Mouse (Mus musculus) ES-E14 (cell line): ENCODE results near the gene Ddb1. TPM values are rescaled to one million over a fixed set of nuclear protein-coding genes. Genes with fewer than 3 reads are reported as not detected.
A peak's percentile ranks its signal among the peaks of the same experiment; 100 is the strongest.

Source experiments
- DNase-seq: peaks from one replicate; pipeline ENCODE4 v3.0.0-alpha.2; 2013; ENCODE audit warnings: low read depth, low spot score
- H3K27ac ChIP-seq: 2 replicates; pipeline ENCODE4 v1.5.1; 2012; ENCODE audit warnings: low read depth, mild to moderate bottlenecking, low read length, moderate library complexity, mixed read lengths; ENCODE audit not compliant: poor library complexity, insufficient read depth, severe bottlenecking
- H3K36me3 ChIP-seq: 2 replicates; pipeline ENCODE4 v1.6.1; 2012; ENCODE audit warnings: mild to moderate bottlenecking, low read length, moderate library complexity, mixed read lengths; ENCODE audit not compliant: control insufficient read depth, poor library complexity, insufficient read depth, severe bottlenecking
- H3K4me1 ChIP-seq, 2 experiments: fragments of 150-350 bp in 1 of 2; sonication (generic) in 1 of 2; 2 replicates each; pipeline ENCODE4 v1.6.1; 2012; ENCODE audit warnings: low read length in 2 of 2, mild to moderate bottlenecking in 1 of 2, mixed read lengths in 1 of 2; ENCODE audit not compliant: control insufficient read depth in 2 of 2, insufficient read depth in 2 of 2, poor library complexity in 1 of 2
- H3K4me3 ChIP-seq, 2 experiments: fragments of 150-350 bp in 1 of 2; sonication (generic) in 1 of 2; 2 replicates each; pipeline ENCODE4 v1.5.1; 2012; ENCODE audit warnings: low read length in 2 of 2, low read depth in 1 of 2, mild to moderate bottlenecking in 1 of 2, mixed read lengths in 1 of 2; ENCODE audit not compliant: insufficient read depth in 1 of 2, poor library complexity in 1 of 2, severe bottlenecking in 1 of 2
- H3K9ac ChIP-seq: 2 replicates; pipeline ENCODE4 v1.6.1; 2012; ENCODE audit warnings: low read depth, mild to moderate bottlenecking, low read length, mixed read lengths; ENCODE audit not compliant: poor library complexity, insufficient read depth, severe bottlenecking
- H3K9me3 ChIP-seq: fragments of 150-350 bp; sonication (generic); 2 replicates; pipeline ENCODE4 v1.6.1; 2012; ENCODE audit warnings: low read depth, mild to moderate bottlenecking, low read length; ENCODE audit not compliant: control insufficient read depth, insufficient read depth
- CHD2 ChIP-seq: IDR thresholded peaks from 2 replicates; pipeline ENCODE4 v1.6.1; 2014; ENCODE audit warnings: mild to moderate bottlenecking, low read depth, low read length, inconsistent platforms
- HCFC1 ChIP-seq: IDR thresholded peaks from 2 replicates; pipeline ENCODE4 v1.6.1; 2012; ENCODE audit warnings: low read length, inconsistent platforms, borderline replicate concordance; ENCODE audit not compliant: insufficient read depth
- MAFK ChIP-seq: IDR thresholded peaks from 2 replicates; pipeline ENCODE4 v1.6.1; 2014; ENCODE audit warnings: mild to moderate bottlenecking, low read depth, low read length, inconsistent platforms; ENCODE audit not compliant: insufficient read depth
- ZC3H11A ChIP-seq: IDR thresholded peaks from 2 replicates; pipeline ENCODE4 v1.6.1; 2012; ENCODE audit warnings: low read depth, mild to moderate bottlenecking, inconsistent platforms, low read length, borderline replicate concordance
- ZNF384 ChIP-seq: IDR thresholded peaks from 2 replicates; pipeline ENCODE4 v1.6.1; 2012; ENCODE audit warnings: low read depth, low read length, inconsistent platforms
- in situ Hi-C, 2 experiments: fragments of 600-800 bp; cut with MboI; formaldehyde crosslinking; loops; one replicate each; pipeline ENCODE4 v1.15.1; 2025; ENCODE audit warnings: low sequenced_read_pairs in 2 of 2, inconsistent platforms in 1 of 2; ENCODE audit not compliant: unreplicated experiment in 2 of 2
- total RNA-seq: library from RNA; depleted of rRNA; stranded (reverse); fragments of 300-350 nt; gene quantifications from 2 replicates; pipeline ENCODE4 v1.2.3, GENCODE M21; 2012

Gene Ddb1
- total RNA-seq, 1 experiment = 635 TPM

DNA sequence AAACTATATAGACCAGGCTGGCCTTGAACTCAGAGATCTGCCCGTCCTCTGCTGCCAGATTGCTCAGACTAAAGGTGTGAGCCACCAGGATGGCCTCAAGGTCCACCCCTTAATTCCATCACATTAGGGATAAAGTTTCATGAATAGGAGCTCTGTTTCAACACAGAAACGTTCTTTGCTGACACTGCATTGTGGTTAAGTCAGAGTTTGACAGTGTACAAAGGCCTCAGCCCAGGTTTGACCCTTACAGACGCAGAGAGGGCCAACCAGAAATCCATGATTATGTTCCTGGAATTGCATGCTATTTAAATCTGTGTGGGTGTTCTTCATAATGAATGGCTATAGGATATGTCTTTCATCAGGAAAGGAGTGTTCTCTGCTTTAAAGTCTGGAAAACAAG, 14.8 kb upstream of the Ddb1 start:
- TF ChIP-seq ZNF384 = no peak
- no peak for TF ChIP-seq CHD2
- TF ChIP-seq HCFC1 = no peak
- no peak for TF ChIP-seq ZC3H11A
- no peak for TF ChIP-seq MAFK
- no peak overlapping the region for H3K27ac ChIP-seq
- no peaks in the 10 kb centered on the region for H3K9me3 ChIP-seq
- in situ Hi-C loops = no loop called here
- H3K36me3 ChIP-seq = peaks cover 4% of the 10 kb centered on the region; the same call in 1 of the 2 replicates
- no peak overlapping the region for H3K4me3 ChIP-seq
- H3K9ac ChIP-seq = no peak overlapping the region
- H3K4me1 ChIP-seq = no peaks in the 10 kb centered on the region
- no peak for DNase-seq

DNA sequence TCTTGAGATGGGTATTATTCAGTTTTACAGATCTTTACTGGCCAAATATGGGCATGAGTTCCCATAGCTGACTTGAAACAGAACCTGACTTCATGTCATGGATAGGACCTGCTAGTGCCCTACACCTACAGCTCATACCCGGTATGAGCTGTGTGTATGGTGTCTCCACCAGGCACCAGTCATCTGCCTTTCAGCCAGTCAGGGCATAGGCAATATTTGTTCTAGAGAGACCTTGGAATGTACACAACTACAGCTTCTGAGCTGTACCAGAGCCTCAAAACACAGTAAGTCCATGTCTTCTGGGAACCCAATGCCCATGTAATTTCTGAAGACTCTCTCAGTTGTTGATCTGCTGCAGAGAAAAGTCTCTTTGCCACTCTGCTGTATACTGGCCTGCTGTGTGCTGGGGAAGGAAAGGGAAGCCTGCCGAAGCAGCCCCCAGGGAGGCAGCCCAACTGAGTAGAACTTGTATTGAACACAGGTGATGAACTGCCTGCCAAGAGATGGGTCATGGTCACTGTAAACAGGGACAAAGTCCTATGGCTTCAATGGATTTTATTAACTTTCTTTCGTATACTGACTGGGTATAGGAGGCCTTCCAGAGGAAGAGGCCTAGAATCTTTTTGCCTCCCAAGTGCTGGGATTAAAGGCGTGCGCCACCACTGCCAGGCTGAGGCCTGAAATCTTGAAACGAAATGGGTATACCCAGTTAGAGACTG, 13.3 kb upstream of the Ddb1 start:
- TF ChIP-seq ZC3H11A = no peak
- no peak for TF ChIP-seq ZNF384
- no peak for TF ChIP-seq HCFC1
- no peak for TF ChIP-seq MAFK
- TF ChIP-seq CHD2 = no peak
- Histone ChIP-seq H3K9ac (no peak overlapping the region), H3K9me3 (no peaks in the 10 kb centered on the region), H3K27ac (no peak overlapping the region), H3K4me3 (no peak overlapping the region), H3K36me3 (peaks cover 4% of the 10 kb centered on the region; the same call in 1 of the 2 replicates), H3K4me1 (no peaks in the 10 kb centered on the region)
- in situ Hi-C loops = no loop called here
- no peak for DNase-seq

DNA sequence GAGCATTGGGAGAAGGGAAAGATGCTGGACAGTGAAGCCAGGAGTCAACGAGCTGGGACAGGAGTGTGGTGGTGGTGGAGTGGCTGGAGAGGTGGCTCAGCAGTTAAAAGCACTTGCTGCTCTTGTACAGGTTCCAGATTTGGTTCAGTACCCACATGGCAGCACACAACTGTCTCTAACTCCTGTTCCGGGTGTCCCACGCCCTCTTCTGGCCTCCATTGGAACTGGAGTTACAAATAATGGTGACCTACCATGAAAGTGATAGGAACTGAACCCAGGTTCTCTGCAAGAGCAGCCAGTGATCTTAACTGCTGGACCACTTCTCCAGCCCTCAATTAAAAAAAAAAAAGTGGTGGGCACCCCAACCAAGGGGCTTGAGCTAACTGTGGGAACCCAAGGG, 6.9 kb upstream of the Ddb1 start:
- Histone ChIP-seq H3K9ac (no peak overlapping the region), H3K27ac (no peak overlapping the region), H3K4me1 (peaks cover 3 to 5% of the 10 kb centered on the region in 2 experiments; a peak in 3 of 4 replicates), H3K36me3 (peaks cover 1% of the 10 kb centered on the region; the same call in 1 of the 2 replicates), H3K9me3 (no peaks in the 10 kb centered on the region), H3K4me3 (no peak overlapping the region)
- no peak for DNase-seq
- TF ChIP-seq ZNF384 = no peak
- no peak for TF ChIP-seq ZC3H11A
- TF ChIP-seq HCFC1 = no peak
- no peak for TF ChIP-seq CHD2
- TF ChIP-seq MAFK = no peak
- in situ Hi-C loops = no loop called here

DNA sequence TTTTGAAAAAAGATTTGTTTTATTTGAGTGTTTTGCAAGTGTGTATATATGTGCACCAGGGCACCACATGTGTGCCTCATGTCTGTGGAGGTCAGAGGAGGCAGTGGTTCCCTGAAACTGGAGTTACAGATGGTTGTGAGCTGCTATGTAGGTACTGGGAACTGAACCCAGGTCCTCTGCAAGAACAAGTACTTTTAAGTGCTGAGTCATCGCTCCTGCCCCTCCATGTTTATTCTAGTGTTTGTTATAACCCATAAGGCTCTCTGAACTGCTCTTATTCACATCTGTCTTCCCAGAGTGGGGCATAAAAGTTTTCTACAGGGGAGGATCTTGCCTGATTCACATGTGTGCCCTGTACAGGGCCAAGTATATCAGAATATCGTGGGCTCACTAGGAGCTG, 5.5 kb upstream of the Ddb1 start:
- H3K4me1 ChIP-seq = peaks cover 9 to 16% of the 10 kb centered on the region in 2 experiments
- no peak overlapping the region for H3K9ac ChIP-seq
- in situ Hi-C loops = loop anchor here in 1 of 2 experiments (25.0 kb wide), 3 partner anchors 712 to 1687 kb away; partner anchors contain the start of genes B3gat3 and Incenp
- no peaks in the 10 kb centered on the region for H3K9me3 ChIP-seq
- H3K27ac ChIP-seq = no peak overlapping the region
- TF ChIP-seq CHD2 = no peak
- no peak for TF ChIP-seq ZNF384
- 0 out of 2 replicates have a peak, but pooled peaks have one; percentile 36 for TF ChIP-seq MAFK
- TF ChIP-seq HCFC1 = no peak
- no peak for TF ChIP-seq ZC3H11A
- no peak for DNase-seq
- no peaks in the 10 kb centered on the region; the same call in 1 of the 2 replicates for H3K36me3 ChIP-seq
- H3K4me3 ChIP-seq = no peak overlapping the region
